Mouse (Mus musculus) limb, embryonic 14.5 days (tissue): ENCODE measurements around the gene Hist2h2bb. TPM values are rescaled to one million over a fixed set of nuclear protein-coding genes. Genes with fewer than 3 reads are reported as not detected.
A peak's percentile ranks its signal among the peaks of the same experiment; 100 is the strongest.

ENCODE experiments used
- ATAC-seq: fragments of 200-750 bp; cut with Nextera tagmentation; 2 replicates; pipeline ENCODE4 v1.8.0; 2017; ENCODE audit warnings: low read depth, moderate number of reproducible peaks, moderate TSS enrichment; ENCODE audit not compliant: low FRiP score
- DNase-seq: peaks from one replicate; pipeline ENCODE4 v3.0.0-alpha.2; 2015; ENCODE audit warnings: low spot score
- H3K27ac ChIP-seq: fragments of 300-500 bp; sonication (generic); replicated peaks from 2 replicates; pipeline ENCODE4 v1.5.1; 2014; ENCODE audit warnings: low read depth, mild to moderate bottlenecking, low read length, moderate library complexity, mixed read lengths
- H3K27me3 ChIP-seq: fragments of 300-500 bp; sonication (generic); 2 replicates; pipeline ENCODE4 v1.6.1; 2014; ENCODE audit warnings: low read length, mixed read lengths; ENCODE audit not compliant: control insufficient read depth, insufficient read depth
- H3K36me3 ChIP-seq: fragments of 300-500 bp; sonication (generic); 2 replicates; pipeline ENCODE4 v1.6.1; 2014; ENCODE audit warnings: mild to moderate bottlenecking, low read length, moderate library complexity, mixed read lengths; ENCODE audit not compliant: control insufficient read depth, insufficient read depth
- H3K4me1 ChIP-seq: fragments of 300-500 bp; sonication (generic); 2 replicates; pipeline ENCODE4 v1.6.1; 2014; ENCODE audit warnings: antibody characterized with exemption, low read length, mixed read lengths; ENCODE audit not compliant: control insufficient read depth, insufficient read depth
- H3K4me2 ChIP-seq: fragments of 300-500 bp; sonication (generic); replicated peaks from 2 replicates; pipeline ENCODE4 v1.6.1; 2014; ENCODE audit warnings: low read depth, mild to moderate bottlenecking, low read length, moderate library complexity; ENCODE audit not compliant: severe bottlenecking
- H3K4me3 ChIP-seq: fragments of 300-500 bp; sonication (generic); replicated peaks from 2 replicates; pipeline ENCODE4 v1.5.1; 2014; ENCODE audit warnings: low read length
- H3K9ac ChIP-seq: fragments of 300-500 bp; sonication (generic); 2 replicates; pipeline ENCODE4 v1.6.1; 2014; ENCODE audit warnings: mild to moderate bottlenecking, low read depth, low read length, moderate library complexity; ENCODE audit not compliant: severe bottlenecking
- H3K9me3 ChIP-seq: fragments of 300-500 bp; sonication (generic); 2 replicates; pipeline ENCODE4 v1.6.1; 2016; ENCODE audit warnings: low read length; ENCODE audit not compliant: control insufficient read depth
- POLR2A ChIP-seq: fragments of 200-500 bp; IDR thresholded peaks from 2 replicates; pipeline ENCODE4 v1.8.0; 2012; ENCODE audit warnings: inconsistent platforms, mild to moderate bottlenecking, moderate library complexity, borderline replicate concordance; ENCODE audit not compliant: insufficient read depth, insufficient read length; ENCODE audit errors: extremely low read depth
- WGBS: fragments of 180-500 bp; shearing (Covaris S2); extraction: QIAGEN DNeasy Blood & Tissue Kit; methylation state at CpG from one replicate; pipeline ENCODE4 v1.1.7; 2014; 5-methylcytosine and 5-hydroxymethylcytosine counted together
- polyA plus RNA-seq, 2 experiments: library from polyadenylated mRNA; depleted of rRNA in 1 of 2; stranded (reverse) in 1 of 2; unstranded in 1 of 2; fragments of >200 nt; fragmentation: Nextera tagmentation in 1 of 2; extraction: Ambion mirVana in 1 of 2; gene quantifications; 2 replicates each; pipeline versions ENCODE4 v1.2.1 to v1.2.3; 2012 to 2014

Hist2h2bb gene
- polyA plus RNA-seq, 2 experiments: 14.3 to 16.1 TPM

GRCm38 (mm10) chr3:96299562-96299961 is 30.0 kb downstream of the Hist2h2bb start:
- Histone ChIP-seq H3K4me1 (no peaks in the 10 kb centered on the region), H3K4me2 (no peak overlapping the region), H3K27ac (no peak overlapping the region), H3K4me3 (no peak overlapping the region), H3K27me3 (no peaks in the 10 kb centered on the region), H3K9me3 (no peaks in the 10 kb centered on the region), H3K9ac (no peak overlapping the region), H3K36me3 (no peaks in the 10 kb centered on the region)
- ATAC-seq (no peak), DNase-seq (no peak)
- no peak for TF ChIP-seq POLR2A
- WGBS: 95% methylated on average over 2 of the region's 2 CpGs

- WGBS: 68% methylated on average over 26 of the region's 26 CpGs
- Histone ChIP-seq H3K4me2 (no peak overlapping the region; the same call in 1 of the 2 replicates), H3K9ac (no peak overlapping the region), H3K4me3 (peak overlapping the region; percentile 16), H3K4me1 (no peaks in the 10 kb centered on the region), H3K27me3 (no peaks in the 10 kb centered on the region; the same call in 1 of the 2 replicates), H3K9me3 (no peaks in the 10 kb centered on the region), H3K36me3 (no peaks in the 10 kb centered on the region), H3K27ac (no peak overlapping the region)
- TF ChIP-seq POLR2A: no peak
- ATAC-seq: no peak
- DNase-seq: no peak
Observed at GRCm38 (mm10) chr3:96300706-96301529, 31.4 kb downstream of the Hist2h2bb start.

DNA sequence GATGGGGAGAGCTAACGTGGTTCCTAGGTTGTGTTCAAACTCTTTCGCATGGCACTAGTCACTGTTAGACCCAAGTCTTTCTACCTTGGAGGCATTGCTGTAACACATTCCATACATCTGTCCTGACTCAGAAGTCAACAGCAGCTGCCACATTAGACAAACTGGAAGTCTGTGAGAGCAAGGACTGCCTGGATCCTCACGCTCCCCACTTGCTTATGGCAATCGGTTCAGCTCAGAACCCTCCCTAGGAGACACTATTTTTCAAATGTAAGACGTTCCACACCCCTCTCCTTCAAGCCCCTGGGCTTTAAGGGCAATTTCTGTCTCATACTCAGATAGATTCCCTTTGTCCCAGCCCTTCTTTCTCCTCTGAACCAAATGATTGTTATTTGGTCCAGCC is 32.5 kb downstream of the Hist2h2bb start:
- DNase-seq (no peak), ATAC-seq (no peak)
- Histone ChIP-seq H3K9ac (no peak overlapping the region), H3K4me2 (no peak overlapping the region), H3K9me3 (no peaks in the 10 kb centered on the region), H3K27ac (no peak overlapping the region), H3K4me1 (no peaks in the 10 kb centered on the region), H3K4me3 (no peak overlapping the region), H3K27me3 (no peaks in the 10 kb centered on the region; the same call in 1 of the 2 replicates), H3K36me3 (no peaks in the 10 kb centered on the region)
- no peak for TF ChIP-seq POLR2A
- 75% methylated on average over 5 of the region's 5 CpGs for WGBS

DNA sequence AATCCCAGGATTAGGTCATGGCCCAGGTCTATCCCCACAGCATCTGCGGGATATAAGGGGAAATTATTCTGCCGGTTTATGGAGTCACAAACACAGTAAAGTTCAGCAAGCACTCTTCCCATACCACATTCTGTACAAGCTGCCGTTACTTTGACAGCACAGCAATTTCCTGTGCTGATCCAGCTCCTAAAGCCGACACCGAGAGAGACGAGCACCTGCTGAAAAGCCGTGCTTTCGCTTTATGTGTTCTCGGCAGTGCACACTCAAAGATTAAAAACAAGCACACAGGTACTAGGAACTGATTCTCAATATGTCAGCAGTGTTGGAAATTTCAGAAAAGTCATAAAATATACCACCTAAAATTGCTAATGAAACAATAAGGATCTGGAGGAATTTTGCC is 37.0 kb downstream of the Hist2h2bb start:
- no peaks in the 10 kb centered on the region; the same call in 1 of the 2 replicates for H3K27me3 ChIP-seq
- 58% methylated on average over 9 of the region's 9 CpGs for whole genome bisulfite sequencing
- no peak for ATAC-seq
- no peaks in the 10 kb centered on the region for H3K4me1 ChIP-seq
- no peak overlapping the region for H3K27ac ChIP-seq
- DNase-seq: no peak
- no peaks in the 10 kb centered on the region for H3K9me3 ChIP-seq
- no peak for TF ChIP-seq POLR2A
- no peak overlapping the region for H3K9ac ChIP-seq
- no peaks in the 10 kb centered on the region for H3K36me3 ChIP-seq
- H3K4me2 ChIP-seq: no peak overlapping the region
- no peak overlapping the region for H3K4me3 ChIP-seq

DNA sequence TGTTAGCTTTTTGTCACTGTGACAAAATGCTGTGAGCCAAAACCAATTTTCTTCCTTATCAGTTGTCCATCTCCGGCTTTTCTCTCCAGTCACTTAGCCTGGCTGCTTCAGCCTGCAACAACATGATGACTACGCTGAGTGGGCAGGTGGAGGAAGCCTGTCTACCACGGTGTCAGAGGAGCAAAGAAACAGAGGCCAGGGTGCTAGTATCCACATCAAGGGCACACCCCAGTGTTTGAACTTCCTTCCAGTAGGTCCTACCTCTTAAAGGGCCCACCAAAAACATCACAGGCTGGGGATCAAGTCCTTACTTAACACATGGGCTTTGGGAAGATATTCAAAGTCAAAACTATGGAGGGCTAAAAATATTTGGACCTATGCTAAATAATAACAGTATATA is 39.9 kb downstream of the Hist2h2bb start:
- Histone ChIP-seq H3K9ac (no peak overlapping the region), H3K36me3 (no peaks in the 10 kb centered on the region), H3K9me3 (no peaks in the 10 kb centered on the region), H3K4me3 (no peak overlapping the region), H3K27me3 (no peaks in the 10 kb centered on the region; the same call in 1 of the 2 replicates), H3K4me1 (no peaks in the 10 kb centered on the region), H3K4me2 (no peak overlapping the region), H3K27ac (no peak overlapping the region)
- DNase-seq: no peak
- ATAC-seq: no peak
- 53% methylated on average over 3 of the region's 3 CpGs for WGBS
- TF ChIP-seq POLR2A: no peak
